ENCODE assay signal across 24 mouse cellular contexts in genomic region chr8:127068719-127069118, GRCm38 (mm10). TPM values are rescaled to one million over a fixed set of nuclear protein-coding genes. Genes with fewer than 3 reads are reported as not detected.
DNase-seq lines count a peak whose midpoint lies in the region; ATAC-seq and TF ChIP-seq lines count a peak whose summit lies in the region.
"Had no signal": no experiment of that assay in that cellular context is flagged by ENCODE, and none has a peak within 500 bp of the region (broad histone marks: within the 10 kb centered on the region; RNA-seq: fewer than 3 reads in every experiment).

No protein-coding gene starts in this region.

- TF ChIP-seq CTCF in lung, adult 2 months (IDR thresholded peaks at IDR 0.05; ENCODE audit: insufficient read depth, low read length) = no peak

- H3K9ac ChIP-seq in heart, embryonic 16.5 days (ENCODE audit: low read length) = 0 out of 2 replicates have a peak overlapping the region, but pooled peaks have one; percentile 43
- H3K9ac ChIP-seq: embryonic facial prominence, embryonic 12.5 days; forebrain, embryonic 12.5 days; forebrain, postnatal 0 days had no signal

- no peak overlapping the region for H3K27ac ChIP-seq in heart, embryonic 16.5 days (ENCODE audit: low read length)
- H3K27ac ChIP-seq: embryonic facial prominence, embryonic 10.5 days; embryonic facial prominence, embryonic 12.5 days; forebrain, embryonic 12.5 days had no signal

- no peak for ATAC-seq in heart, embryonic 16.5 days (replicated peaks; ENCODE audit: extremely low read depth, insufficient read depth, low FRiP score)
- ATAC-seq: activated CD4-positive, CD25-positive, alpha-beta regulatory T cell, adult 4 months; forebrain, embryonic 14.5 days; forebrain, postnatal 0 days; Patski had no signal

- DNase-seq in heart, postnatal 4 days = no peak
- peak; percentile 29 to 54 for DNase-seq in lung, adult 18-20 months
- DNase-seq in lung, postnatal 10 days = no peak
- DNase-seq in lung, postnatal 25 days (ENCODE audit: low spot score) = peak; percentile 43
- no peak for DNase-seq in lung, adult 2 months
- DNase-seq in NIH3T3 (ENCODE audit: low read depth) = peak; percentile 49
- DNase-seq in kidney, adult 8-10 months = no peak
- DNase-seq: adrenal gland, adult 8-10 months; adrenal gland, postnatal 14 days; adrenal gland, postnatal 36 days; cerebellum, adult 11-12 months; cerebellum, adult 2 months; cerebellum, adult 9-10 months; cerebellum, postnatal 10 days; cerebellum, postnatal 25 days; forebrain, postnatal 0 days had no signal

- H3K27me3 ChIP-seq in heart, embryonic 16.5 days (ENCODE audit: control insufficient read depth, insufficient read depth, low read length) = no peaks in the 10 kb centered on the region
- H3K27me3 ChIP-seq: embryonic facial prominence, embryonic 12.5 days; forebrain, embryonic 12.5 days; Patski had no signal

- 73% methylated on average over 3 of the region's 3 CpGs for WGBS in heart, embryonic 16.5 days
- 66% methylated on average over 3 of the region's 3 CpGs for WGBS in lung, adult 2 months

- no peak overlapping the region for H3K4me3 ChIP-seq in heart, embryonic 16.5 days (ENCODE audit: low read length)
- H3K4me3 ChIP-seq in lung, adult 2 months (replicated peaks; ENCODE audit: extremely low read depth, low read depth, low read length) = no peak overlapping the region
- H3K4me3 ChIP-seq: embryonic facial prominence, embryonic 10.5 days; embryonic facial prominence, embryonic 12.5 days; forebrain, embryonic 12.5 days had no signal

- no peaks in the 10 kb centered on the region for H3K36me3 ChIP-seq in heart, embryonic 16.5 days (ENCODE audit: control insufficient read depth, insufficient read depth)
- H3K36me3 ChIP-seq: embryonic facial prominence, embryonic 10.5 days; embryonic facial prominence, embryonic 12.5 days; forebrain, embryonic 12.5 days had no signal

- no peak overlapping the region for H3K4me2 ChIP-seq in heart, embryonic 16.5 days (ENCODE audit: low read depth, low read length)
- H3K4me2 ChIP-seq: embryonic facial prominence, embryonic 12.5 days; forebrain, embryonic 12.5 days had no signal

- H3K9me3 ChIP-seq in heart, embryonic 16.5 days (replicated peaks; ENCODE audit: control insufficient read depth, low read length) = no peaks in the 10 kb centered on the region
- H3K9me3 ChIP-seq: embryonic facial prominence, embryonic 10.5 days; embryonic facial prominence, embryonic 12.5 days; forebrain, embryonic 12.5 days had no signal

- H3K4me1 ChIP-seq in heart, embryonic 16.5 days (ENCODE audit: control insufficient read depth, insufficient read depth, low read length) = peaks cover 47% of the 10 kb centered on the region
- peaks cover 20% of the 10 kb centered on the region for H3K4me1 ChIP-seq in lung, adult 2 months (ENCODE audit: control insufficient read depth, insufficient read depth, low read length)

- no peak for TF ChIP-seq POLR2A in lung, adult 2 months (IDR thresholded peaks at IDR 0.05; ENCODE audit: borderline replicate concordance, extremely low read depth, low read depth, low read length)

RNA-seq across cellular contexts. Expression of gene Pard3, which starts 5.0 kb away (rescaled TPM):
- polyA plus RNA-seq in heart, embryonic 16.5 days (2015; fragmentation: Nextera tagmentation; extraction: Ambion mirVana) = 12.7 and 16.1 TPM in 2 replicates
- total RNA-seq in heart, postnatal 4 days (2021) = 10 to 100 TPM; 41.0 to 42.0 TPM
- 52.8 and 58.8 TPM in 2 replicates for polyA plus RNA-seq in lung, adult 2 months (2012; rRNA removed)
- total RNA-seq: MEL had no signal

Comparison
In these comparisons a context has a peak if more than half of its experiments do, and no peak if none do; other contexts are left out.
1. DNase-seq: peak in lung, adult 18-20 months (2 of 2), lung, postnatal 25 days (single experiment) and NIH3T3 (single experiment); none in heart, postnatal 4 days (single experiment), lung, postnatal 10 days (single experiment), lung, adult 2 months (single experiment) and kidney, adult 8-10 months (0 of 2).